Mouse (Mus musculus) erythroblast, adult 5-6 weeks (primary cell): ENCODE results near the gene Timeless. TPM values are rescaled to one million over a fixed set of nuclear protein-coding genes. Genes with fewer than 3 reads are reported as not detected.
A peak's percentile ranks its signal among the peaks of the same experiment; 100 is the strongest.
"Not testable (repeated sequence)": the region's sequence is repeated elsewhere in the genome, so short reads cannot be mapped to it uniquely, and the experiment has no call there.

ENCODE experiments used
- ATAC-seq: replicated peaks from 2 replicates; pipeline ENCODE4 v1.8.0; 2016; ENCODE audit warnings: moderate number of reproducible peaks, mild to moderate bottlenecking, moderate TSS enrichment, inconsistent platforms; ENCODE audit not compliant: poor library complexity, low FRiP score, severe bottlenecking
- total RNA-seq, 2 experiments: library from RNA; stranded (forward) in 1 of 2; stranded (reverse) in 1 of 2; fragments of 150-400 nt in 1 of 2; fragments of 200-764, 138-1000 nt in 1 of 2; gene quantifications; 2 replicates each; pipeline versions ENCODE4 v1.2.3 to v1.2.4; 2015 to 2017; ENCODE audit warnings: low replicate concordance in 2 of 2

Gene Timeless
- total RNA-seq, 2 experiments from 2014 or later: 4.0 to 39.4 TPM

GRCm38 (mm10) chr10:128211390-128212108, 20.3 kb upstream of the Timeless start, which contains the start of gene Spryd4:
TSS of gene Spryd4 (minus strand) at chr10:128211807.
- peak; percentile 96 for ATAC-seq

GRCm38 (mm10) chr10:128212148-128212547, 19.7 kb upstream of the Timeless start:
- ATAC-seq: no peak

GRCm38 (mm10) chr10:128212871-128213323, 19.0 kb upstream of the Timeless start:
- peak; percentile 80 for ATAC-seq

GRCm38 (mm10) chr10:128214112-128214511, 17.8 kb upstream of the Timeless start:
- ATAC-seq: not testable (repeated sequence)

- no peak for ATAC-seq
These were observed 16.9 kb upstream of the Timeless start for GRCm38 (mm10) chr10:128214981-128215380.

- peak; percentile 69 for ATAC-seq
These were observed 13.3 kb upstream of the Timeless start for GRCm38 (mm10) chr10:128218387-128219117.

GRCm38 (mm10) chr10:128221533-128222286, 10.2 kb upstream of the Timeless start:
- no peak for ATAC-seq

- ATAC-seq: no peak
These were observed 6.8 kb upstream of the Timeless start for GRCm38 (mm10) chr10:128225064-128225463.

- no peak for ATAC-seq
These were observed 6.3 kb upstream of the Timeless start, which contains the start of gene Mip for GRCm38 (mm10) chr10:128225538-128225937. TSS of gene Mip (plus strand) at chr10:128225838.

- no peak for ATAC-seq
These were observed 4.3 kb upstream of the Timeless start for GRCm38 (mm10) chr10:128227592-128227991.

- no peak for ATAC-seq
These were observed 3.9 kb upstream of the Timeless start for GRCm38 (mm10) chr10:128228009-128228408.

GRCm38 (mm10) chr10:128230582-128230981, 1.3 kb upstream of the Timeless start:
- no peak for ATAC-seq

- no peak for ATAC-seq
These were observed 719 bp upstream of the Timeless start for GRCm38 (mm10) chr10:128231146-128231545.

GRCm38 (mm10) chr10:128232420-128232985, 638 bp downstream of the Timeless start:
- peak; percentile 86 for ATAC-seq

- ATAC-seq: no peak
These were observed 4.5 kb downstream of the Timeless start for GRCm38 (mm10) chr10:128236321-128236720.

GRCm38 (mm10) chr10:128237807-128238480, 6.1 kb downstream of the Timeless start:
- no peak for ATAC-seq

GRCm38 (mm10) chr10:128239140-128239539, 7.3 kb downstream of the Timeless start:
- no peak for ATAC-seq

- ATAC-seq: peak; percentile 19; the same call in 1 of the 2 replicates
These were observed 8.3 kb downstream of the Timeless start for GRCm38 (mm10) chr10:128240131-128240530.

GRCm38 (mm10) chr10:128243252-128243651, 11.4 kb downstream of the Timeless start:
- no peak for ATAC-seq
